Mouse (Mus musculus): Measurements from ENCODE around the gene Itpripl2. TPM values are rescaled to one million over a fixed set of nuclear protein-coding genes. Genes with fewer than 3 reads are reported as not detected.
A peak's percentile ranks its signal among the peaks of the same experiment; 100 is the strongest.

Gene Itpripl2
- polyA plus RNA-seq, 1 experiment from 2014 or later: 7.2 TPM

DNA sequence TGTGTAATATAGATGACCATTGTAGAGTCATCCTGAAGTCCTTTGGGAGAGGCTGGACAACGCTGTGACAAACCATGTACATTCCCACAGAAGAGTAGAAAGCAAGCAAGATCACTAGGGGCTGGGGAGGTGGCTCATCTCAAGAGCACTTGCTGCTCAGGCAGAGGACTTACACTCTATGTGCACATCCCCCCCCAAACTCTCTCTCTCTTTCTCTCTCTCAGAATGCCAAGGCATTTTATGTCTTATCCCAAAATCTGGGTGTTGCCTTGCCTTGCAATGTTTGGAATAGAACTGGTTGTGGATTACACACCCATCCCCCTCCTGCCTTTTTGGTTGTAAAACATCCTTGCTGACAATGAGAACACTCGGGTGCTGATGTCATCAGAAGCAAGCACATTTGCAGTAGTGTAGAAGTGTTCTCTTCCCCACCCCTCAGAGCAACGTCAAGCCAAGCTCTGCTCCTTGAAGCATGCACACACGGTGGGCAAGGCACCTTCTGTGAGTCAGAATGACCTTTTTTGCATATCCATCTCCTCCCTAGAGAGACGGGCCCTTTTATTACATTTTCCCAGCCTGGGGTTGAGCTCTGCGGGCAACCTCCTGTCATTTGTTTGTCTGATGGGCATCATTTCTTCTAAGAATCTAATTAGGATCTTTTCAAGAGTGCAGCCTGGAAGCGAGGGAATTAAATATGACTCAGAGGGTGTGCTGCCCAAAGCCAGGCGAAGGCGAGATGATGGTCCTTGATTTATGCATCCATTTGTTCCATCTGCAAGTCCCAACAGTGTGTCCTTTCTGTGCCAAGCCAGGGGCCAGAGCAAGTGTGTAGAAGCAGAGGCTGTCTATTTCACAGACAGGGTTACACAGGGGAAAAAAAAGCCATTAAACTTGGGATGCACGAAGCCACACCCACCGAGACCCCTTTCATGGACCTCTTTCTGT lies 28.7 kb downstream of the Itpripl2 start:
- H3K4me3 ChIP-seq (replicated peaks): no peak overlapping the region
- H3K9me3 ChIP-seq (replicated peaks): no peaks in the 10 kb centered on the region
- H3K27me3 ChIP-seq: 0 out of 2 replicates have a peak, but pooled peaks cover 3% of the 10 kb centered on the region
- H3K27ac ChIP-seq (replicated peaks): no peak overlapping the region
- WGBS: 50% methylated on average over 11 of the region's 11 CpGs
- ATAC-seq (ENCODE audit: insufficient number of reproducible peaks, low FRiP score, low TSS enrichment, low read depth): no peak
- H3K9ac ChIP-seq: no peak overlapping the region
- H3K4me1 ChIP-seq: no peaks in the 10 kb centered on the region
- H3K4me2 ChIP-seq (replicated peaks): no peak overlapping the region
- no peaks in the 10 kb centered on the region for H3K36me3 ChIP-seq

DNA sequence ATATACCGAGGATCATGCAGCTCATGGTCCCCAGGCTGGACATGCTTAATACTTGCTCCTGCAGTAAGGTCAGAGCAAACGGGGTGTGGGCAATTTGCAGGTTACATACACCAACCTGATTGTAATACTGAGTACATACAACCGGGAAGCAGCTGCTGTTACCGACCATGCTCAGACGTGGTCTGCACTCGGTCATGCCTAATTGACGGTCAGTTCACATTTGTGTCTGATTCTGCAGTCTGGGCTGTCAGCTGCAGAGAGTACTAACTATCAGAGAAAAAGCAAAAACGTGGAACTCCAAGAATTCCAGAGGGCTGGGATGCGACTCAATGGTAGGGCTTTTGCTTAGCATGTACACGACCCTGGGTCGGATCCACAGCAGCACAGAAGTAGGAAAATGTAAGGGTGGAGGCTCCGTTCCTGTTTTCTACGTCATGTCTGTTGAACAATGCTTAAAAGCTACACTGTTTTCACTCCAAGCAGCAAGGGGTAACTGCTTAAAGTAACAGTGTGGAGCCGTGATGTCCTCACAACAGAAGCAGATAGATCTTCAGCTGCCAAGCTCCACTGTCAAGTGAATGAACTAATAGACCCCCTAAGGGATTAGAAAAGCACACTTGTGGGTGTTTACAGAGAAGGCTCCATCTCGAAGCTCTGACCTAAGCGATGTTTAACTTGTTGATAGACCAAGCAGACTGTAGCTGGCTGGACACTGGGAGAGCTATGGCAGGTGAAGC lies 30.2 kb downstream of the Itpripl2 start:
- Histone ChIP-seq H3K4me1 (no peaks in the 10 kb centered on the region), H3K36me3 (no peaks in the 10 kb centered on the region), H3K9me3 (replicated peaks) (no peaks in the 10 kb centered on the region), H3K27ac (replicated peaks) (no peak overlapping the region), H3K27me3 (0 out of 2 replicates have a peak, but pooled peaks cover 3% of the 10 kb centered on the region), H3K4me2 (replicated peaks) (no peak overlapping the region), H3K4me3 (replicated peaks) (no peak overlapping the region), H3K9ac (no peak overlapping the region)
- WGBS: 52% methylated on average over 16 of the region's 16 CpGs
- no peak; the same call in 1 of the 2 replicates for ATAC-seq (ENCODE audit: insufficient number of reproducible peaks, low FRiP score, low TSS enrichment, low read depth)

- Histone ChIP-seq H3K4me1 (peaks cover 3% of the 10 kb centered on the region; the same call in 1 of the 2 replicates), H3K9me3 (replicated peaks) (no peaks in the 10 kb centered on the region), H3K4me3 (replicated peaks) (no peak overlapping the region), H3K27me3 (no peaks in the 10 kb centered on the region), H3K4me2 (replicated peaks) (no peak overlapping the region), H3K27ac (replicated peaks) (no peak overlapping the region), H3K9ac (no peak overlapping the region), H3K36me3 (no peaks in the 10 kb centered on the region)
- 38% methylated on average over 4 of the region's 4 CpGs for WGBS
- no peak for ATAC-seq (ENCODE audit: insufficient number of reproducible peaks, low FRiP score, low TSS enrichment, low read depth)
Measured at GRCm38 (mm10) chr7:118453722-118454121, 38.1 kb downstream of the Itpripl2 start.

GRCm38 (mm10) chr7:118452940-118453339 lies 38.8 kb downstream of the Itpripl2 start:
- H3K4me3 ChIP-seq (replicated peaks): no peak overlapping the region
- peaks cover 11% of the 10 kb centered on the region for H3K4me1 ChIP-seq
- no peaks in the 10 kb centered on the region for H3K9me3 ChIP-seq (replicated peaks)
- H3K36me3 ChIP-seq: no peaks in the 10 kb centered on the region
- H3K4me2 ChIP-seq (replicated peaks): no peak overlapping the region
- H3K27ac ChIP-seq (replicated peaks): no peak overlapping the region
- peaks cover 6% of the 10 kb centered on the region for H3K27me3 ChIP-seq
- no peak for ATAC-seq (ENCODE audit: insufficient number of reproducible peaks, low FRiP score, low TSS enrichment, low read depth)
- H3K9ac ChIP-seq: no peak overlapping the region
- 25% methylated on average over 2 of the region's 2 CpGs for whole genome bisulfite sequencing

DNA sequence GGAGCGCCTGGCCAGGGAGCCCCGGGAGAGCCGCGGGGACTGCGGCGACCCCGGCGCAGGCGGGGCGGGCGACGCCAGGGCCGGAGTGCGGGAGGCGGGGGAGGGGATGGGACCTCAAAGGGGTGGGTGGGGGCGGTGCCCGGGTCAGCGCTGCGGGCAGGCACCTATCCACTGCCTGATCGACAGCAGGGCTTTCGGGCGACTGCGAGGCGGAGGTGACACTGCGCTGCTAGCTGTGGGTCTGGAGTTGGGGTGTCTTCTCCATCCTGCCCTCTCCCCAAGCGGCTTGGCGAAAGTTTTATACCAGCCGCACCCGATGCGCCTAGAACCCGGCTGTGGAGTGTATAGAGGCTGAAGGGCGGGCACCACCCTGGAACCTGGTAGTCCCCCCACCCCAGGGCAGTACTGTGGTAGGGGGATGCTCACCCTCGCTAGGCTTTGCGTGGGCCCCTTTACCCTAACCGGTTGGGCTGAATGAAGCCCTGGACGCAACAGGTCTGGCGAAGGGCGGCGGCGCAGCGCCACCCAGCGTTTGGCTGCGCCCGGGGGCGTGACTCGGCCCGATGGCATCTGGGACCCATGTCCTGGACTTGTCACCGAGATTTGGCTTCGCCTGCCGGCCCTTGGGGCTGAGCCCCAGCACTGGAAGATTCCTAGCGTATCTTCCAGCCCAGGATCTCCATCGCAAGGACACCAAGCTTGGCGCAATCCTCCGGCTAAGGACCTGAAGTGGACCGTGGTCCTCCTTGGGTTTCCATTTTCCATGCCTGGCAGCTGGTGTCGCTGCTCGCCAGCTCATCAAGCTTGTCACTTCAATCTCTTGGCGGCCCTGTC lies 43.4 kb downstream of the Itpripl2 start, which contains the start of gene Syt17:
TSS of gene Syt17 (minus strand) at position 89 of the 834 bp plus-strand sequence.
- H3K4me2 ChIP-seq (replicated peaks): peak within 1 kb of the TSS; percentile 99
- H3K9ac ChIP-seq: peak within 1 kb of the TSS; percentile 47
- H3K27me3 ChIP-seq: peaks cover 26% of the 10 kb centered on the region
- no peaks in the 10 kb centered on the region for H3K9me3 ChIP-seq (replicated peaks)
- peak; percentile 50 for ATAC-seq (ENCODE audit: insufficient number of reproducible peaks, low FRiP score, low TSS enrichment, low read depth)
- peaks cover 18% of the 10 kb centered on the region for H3K4me1 ChIP-seq
- WGBS: under 1% methylated on average over 58 of the region's 58 CpGs
- H3K36me3 ChIP-seq: no peaks in the 10 kb centered on the region
- peak within 1 kb of the TSS; percentile 61 for H3K4me3 ChIP-seq (replicated peaks)
- H3K27ac ChIP-seq (replicated peaks): no peak within 1 kb of the TSS

GRCm38 (mm10) chr7:118447291-118448133 lies 44.3 kb downstream of the Itpripl2 start:
- ATAC-seq (ENCODE audit: insufficient number of reproducible peaks, low FRiP score, low TSS enrichment, low read depth): 0 out of 2 replicates have a peak, but pooled peaks have one; percentile 18
- H3K4me3 ChIP-seq (replicated peaks): peak overlapping the region; percentile 61
- WGBS: under 1% methylated on average over 64 of the region's 65 CpGs

GRCm38 (mm10) chr7:118443895-118444485 lies 47.8 kb downstream of the Itpripl2 start:
- WGBS: 33% methylated on average over 7 of the region's 7 CpGs
- Histone ChIP-seq H3K27ac (replicated peaks) (no peak overlapping the region), H3K36me3 (no peaks in the 10 kb centered on the region), H3K4me2 (replicated peaks) (0 out of 2 replicates have a peak overlapping the region, but pooled peaks have one; percentile 6), H3K9me3 (replicated peaks) (no peaks in the 10 kb centered on the region), H3K4me3 (replicated peaks) (no peak overlapping the region), H3K9ac (no peak overlapping the region), H3K4me1 (peaks cover 28% of the 10 kb centered on the region), H3K27me3 (peaks cover 26% of the 10 kb centered on the region)
- no peak for ATAC-seq (ENCODE audit: insufficient number of reproducible peaks, low FRiP score, low TSS enrichment, low read depth)

More at GRCm38 (mm10) chr7:118447291-118448133, 44.3 kb downstream of the Itpripl2 start:
- H3K36me3 ChIP-seq: no peaks in the 10 kb centered on the region
- peak overlapping the region; percentile 47 for H3K9ac ChIP-seq
- H3K4me1 ChIP-seq: peaks cover 18% of the 10 kb centered on the region
- H3K27me3 ChIP-seq: peaks cover 26% of the 10 kb centered on the region
- no peak overlapping the region for H3K27ac ChIP-seq (replicated peaks)
- no peaks in the 10 kb centered on the region for H3K9me3 ChIP-seq (replicated peaks)
- peak overlapping the region; percentile 99 for H3K4me2 ChIP-seq (replicated peaks)

DNA sequence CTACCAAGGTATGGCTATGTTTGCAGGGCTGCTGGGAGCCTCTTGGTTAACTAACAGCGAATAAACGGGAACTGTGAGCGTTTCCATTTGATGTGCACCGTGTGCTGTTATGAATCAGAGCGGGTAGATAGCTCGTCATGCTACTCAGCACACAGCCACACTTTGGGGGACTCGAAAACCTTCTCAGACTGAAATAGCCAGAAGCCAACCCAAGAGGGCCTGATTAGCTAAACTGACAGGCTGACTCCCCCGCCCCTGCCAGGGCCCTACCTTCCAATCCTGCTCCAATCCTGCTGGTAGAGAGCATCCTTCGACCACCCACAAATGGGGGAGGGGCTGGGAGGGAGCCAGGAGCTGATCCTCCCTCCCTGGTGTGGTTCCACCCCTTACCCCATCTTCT lies 48.4 kb downstream of the Itpripl2 start:
- H3K27me3 ChIP-seq: peaks cover 24% of the 10 kb centered on the region
- no peaks in the 10 kb centered on the region for H3K9me3 ChIP-seq (replicated peaks)
- 3% methylated on average over 9 of the region's 9 CpGs for WGBS
- no peak for ATAC-seq (ENCODE audit: insufficient number of reproducible peaks, low FRiP score, low TSS enrichment, low read depth)
- 0 out of 2 replicates have a peak overlapping the region, but pooled peaks have one; percentile 6 for H3K4me2 ChIP-seq (replicated peaks)
- H3K36me3 ChIP-seq: no peaks in the 10 kb centered on the region
- no peak overlapping the region for H3K27ac ChIP-seq (replicated peaks)
- no peak overlapping the region for H3K4me3 ChIP-seq (replicated peaks)
- no peak overlapping the region for H3K9ac ChIP-seq
- H3K4me1 ChIP-seq: peaks cover 23% of the 10 kb centered on the region

DNA sequence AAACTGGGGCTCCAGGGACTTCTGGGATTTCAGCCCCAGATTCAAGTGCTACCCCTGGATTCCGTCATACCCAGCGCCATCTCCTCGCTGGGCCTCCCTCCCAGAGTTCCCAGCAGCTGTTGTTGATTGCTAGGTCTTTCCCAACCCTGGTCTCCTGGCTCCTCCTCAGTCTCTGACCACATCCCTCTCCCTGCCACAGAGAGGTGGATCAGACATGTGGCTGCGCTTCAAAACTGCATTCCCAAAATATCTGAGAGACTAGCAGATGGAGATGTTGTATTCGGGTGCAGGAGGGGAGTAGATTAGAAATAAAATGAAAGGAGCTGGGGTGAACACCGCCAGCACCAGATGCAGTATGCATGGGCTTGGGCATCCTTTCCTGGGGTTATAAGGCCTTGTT lies 50.2 kb downstream of the Itpripl2 start:
- Histone ChIP-seq H3K4me1 (peaks cover 11% of the 10 kb centered on the region; the same call in 1 of the 2 replicates), H3K27me3 (peaks cover 7% of the 10 kb centered on the region; the same call in 1 of the 2 replicates), H3K4me2 (replicated peaks) (no peak overlapping the region), H3K9me3 (replicated peaks) (no peaks in the 10 kb centered on the region), H3K36me3 (no peaks in the 10 kb centered on the region), H3K27ac (replicated peaks) (0 out of 2 replicates have a peak overlapping the region, but pooled peaks have one; percentile 34), H3K9ac (no peak overlapping the region), H3K4me3 (replicated peaks) (no peak overlapping the region)
- no peak for ATAC-seq (ENCODE audit: insufficient number of reproducible peaks, low FRiP score, low TSS enrichment, low read depth)
- 43% methylated on average over 6 of the region's 6 CpGs for WGBS

Data from embryonic facial prominence, embryonic 15.5 days (tissue).